Mouse (Mus musculus) ovary, postnatal 10 days (tissue): ENCODE measurements around the gene Gm17018.
A peak's percentile ranks its signal among the peaks of the same experiment; 100 is the strongest.

Experiments used
- DNase-seq: peaks from one replicate; pipeline ENCODE4 v3.0.0; 2022; ENCODE audit warnings: low spot score

Gene Gm17018

GRCm38 (mm10) chr19:45549128-45549915 is 11.1 kb upstream of the Gm17018 start:
- no peak for DNase-seq

DNA sequence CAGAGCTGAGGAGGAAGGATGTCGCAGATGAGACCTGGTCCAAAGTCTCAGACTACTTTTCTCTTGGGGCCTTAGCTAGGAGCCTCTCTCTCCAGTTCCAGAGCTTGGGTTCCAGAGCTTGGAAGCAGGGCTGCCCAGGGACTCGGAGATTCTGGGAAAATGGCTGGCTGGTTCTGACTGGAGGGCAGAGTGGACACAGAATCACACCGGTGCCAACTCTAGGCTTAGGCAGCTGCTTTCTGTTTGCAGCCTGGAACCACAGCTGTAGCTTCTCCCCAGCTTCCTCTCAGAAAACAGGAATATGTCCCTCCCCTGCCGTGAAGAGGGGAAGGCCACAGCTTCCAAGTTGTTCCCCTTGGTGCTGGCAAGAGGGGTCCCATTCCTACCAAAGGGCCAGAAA is 10.5 kb upstream of the Gm17018 start:
- no peak for DNase-seq

DNA sequence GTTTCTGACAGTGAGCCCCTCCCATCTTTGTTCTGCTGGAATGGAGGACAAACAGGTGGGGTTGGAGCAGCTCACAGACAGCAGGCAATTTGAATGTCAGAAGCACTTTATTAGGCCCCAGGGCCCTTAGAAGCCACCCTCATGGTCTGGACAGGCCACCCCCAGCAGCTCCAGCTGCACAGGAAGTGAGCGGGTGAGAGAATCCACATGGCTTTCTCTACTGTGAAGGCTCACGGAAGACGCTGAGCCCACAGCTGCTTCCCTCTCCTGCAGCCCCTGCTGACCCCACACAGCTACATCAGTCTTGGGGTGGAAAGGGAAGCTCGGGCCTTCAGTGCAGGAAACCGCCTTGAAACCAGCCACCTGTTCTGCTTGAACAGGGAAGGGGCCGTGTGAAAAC is 8.2 kb upstream of the Gm17018 start:
- no peak for DNase-seq

- DNase-seq = no peak
Measured at GRCm38 (mm10) chr19:45554136-45554535, 6.3 kb upstream of the Gm17018 start.

- no peak for DNase-seq
Measured at GRCm38 (mm10) chr19:45565925-45566715, 5.7 kb downstream of the Gm17018 start.

- no peak for DNase-seq
Measured at GRCm38 (mm10) chr19:45567367-45567766, 7.0 kb downstream of the Gm17018 start.

- DNase-seq = no peak
Measured at GRCm38 (mm10) chr19:45573033-45573432, 12.6 kb downstream of the Gm17018 start.

DNA sequence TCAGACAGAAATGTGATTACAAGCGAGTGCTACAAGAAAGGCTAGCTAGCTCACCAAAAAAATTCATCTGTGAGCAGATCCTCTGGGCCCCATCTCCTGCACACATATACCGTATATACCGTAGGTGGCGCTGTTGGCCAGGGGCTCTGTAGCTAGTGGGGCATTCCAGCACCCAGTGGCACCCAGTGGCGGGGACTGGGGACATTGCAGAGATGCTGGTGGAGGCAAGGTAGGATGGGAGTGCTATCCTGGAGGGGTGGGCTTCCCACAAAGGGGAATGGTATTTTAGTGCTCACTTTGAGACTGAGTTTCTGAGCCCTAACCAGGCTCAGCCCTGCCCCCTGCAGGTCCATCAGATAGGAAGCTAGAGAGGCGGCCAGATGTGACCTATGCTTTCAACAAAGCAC is 13.4 kb downstream of the Gm17018 start:
- peak; percentile 42 for DNase-seq

GRCm38 (mm10) chr19:45574339-45574898 is 14.0 kb downstream of the Gm17018 start:
- no peak for DNase-seq

- no peak for DNase-seq
Measured at GRCm38 (mm10) chr19:45574941-45575631, 14.7 kb downstream of the Gm17018 start.

GRCm38 (mm10) chr19:45575632-45576001 is 15.2 kb downstream of the Gm17018 start:
- no peak for DNase-seq

DNA sequence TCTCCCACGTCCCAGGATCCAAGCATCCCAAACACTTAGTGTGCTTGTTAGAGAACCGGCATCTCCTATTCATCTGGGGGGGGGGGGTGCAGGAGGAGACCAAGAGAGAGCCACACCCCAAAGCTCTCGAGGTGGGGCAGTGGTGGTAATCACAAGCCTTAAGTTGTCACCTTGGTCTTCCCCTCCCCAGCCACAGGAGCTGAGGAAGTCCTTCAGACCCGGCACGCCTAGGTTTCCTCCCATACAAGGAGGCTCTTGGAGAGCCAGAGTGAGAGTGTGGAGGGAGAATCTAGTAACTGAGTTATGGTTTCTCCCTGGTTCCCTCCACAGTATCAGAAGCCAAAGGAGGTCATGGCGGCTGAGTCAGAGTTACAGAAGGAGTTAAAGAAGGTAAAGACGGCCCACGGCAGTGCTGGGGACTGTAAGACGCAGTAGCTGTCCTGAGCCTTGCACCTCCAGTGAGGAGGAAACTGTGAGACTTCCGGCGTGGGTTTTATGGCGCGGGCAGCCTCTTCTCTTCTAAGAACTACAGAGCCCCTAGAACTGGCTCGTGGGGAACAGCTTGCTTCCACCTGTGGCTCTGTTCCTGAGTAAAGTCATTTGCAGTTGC is 16.8 kb downstream of the Gm17018 start:
- DNase-seq = no peak

- DNase-seq = no peak
Measured at GRCm38 (mm10) chr19:45578976-45579375, 18.6 kb downstream of the Gm17018 start.

- no peak for DNase-seq
Measured at GRCm38 (mm10) chr19:45579416-45579815, 19.0 kb downstream of the Gm17018 start.

DNA sequence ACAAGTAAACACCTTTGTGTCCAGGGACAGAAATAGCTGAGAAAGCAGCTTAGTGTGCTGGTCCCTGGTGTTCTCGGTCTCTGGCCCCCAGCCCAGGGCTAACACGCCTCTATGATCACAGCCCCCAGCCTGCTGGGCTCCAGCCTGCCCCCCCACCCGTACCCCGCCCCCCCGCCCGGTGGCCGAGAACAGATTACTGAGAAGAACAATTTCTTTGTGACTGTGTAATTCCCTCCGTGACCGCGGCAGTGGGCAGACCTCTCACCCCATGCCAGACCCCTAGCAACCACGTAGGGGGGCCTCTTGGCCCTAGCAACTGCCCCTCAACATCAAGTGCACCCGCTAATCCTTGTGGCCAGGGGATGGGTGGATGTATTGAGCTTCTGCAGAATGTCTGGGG is 19.8 kb downstream of the Gm17018 start:
- no peak for DNase-seq

GRCm38 (mm10) chr19:45581257-45581656 is 20.8 kb downstream of the Gm17018 start:
- DNase-seq = no peak

GRCm38 (mm10) chr19:45582161-45582560 is 21.7 kb downstream of the Gm17018 start:
- DNase-seq = no peak

DNA sequence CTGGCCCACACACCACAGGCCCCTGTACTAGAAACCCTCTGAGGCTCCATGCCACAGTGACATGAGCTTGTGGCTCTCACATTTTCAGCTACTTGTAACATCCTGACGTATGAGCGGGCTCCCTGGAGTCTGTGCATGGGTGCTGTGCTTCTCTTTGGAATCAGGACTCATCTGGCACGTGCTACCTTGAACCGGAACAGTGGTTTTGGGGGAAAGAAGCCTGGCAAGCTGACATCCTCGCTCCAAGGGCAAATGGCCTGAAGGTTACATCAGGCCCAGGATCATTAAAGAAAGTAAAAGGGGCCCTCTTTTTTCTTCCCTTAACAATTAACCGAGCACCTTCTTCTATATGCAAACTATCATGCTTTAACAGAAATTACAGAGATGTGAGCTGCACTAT is 22.7 kb downstream of the Gm17018 start:
- no peak for DNase-seq

DNA sequence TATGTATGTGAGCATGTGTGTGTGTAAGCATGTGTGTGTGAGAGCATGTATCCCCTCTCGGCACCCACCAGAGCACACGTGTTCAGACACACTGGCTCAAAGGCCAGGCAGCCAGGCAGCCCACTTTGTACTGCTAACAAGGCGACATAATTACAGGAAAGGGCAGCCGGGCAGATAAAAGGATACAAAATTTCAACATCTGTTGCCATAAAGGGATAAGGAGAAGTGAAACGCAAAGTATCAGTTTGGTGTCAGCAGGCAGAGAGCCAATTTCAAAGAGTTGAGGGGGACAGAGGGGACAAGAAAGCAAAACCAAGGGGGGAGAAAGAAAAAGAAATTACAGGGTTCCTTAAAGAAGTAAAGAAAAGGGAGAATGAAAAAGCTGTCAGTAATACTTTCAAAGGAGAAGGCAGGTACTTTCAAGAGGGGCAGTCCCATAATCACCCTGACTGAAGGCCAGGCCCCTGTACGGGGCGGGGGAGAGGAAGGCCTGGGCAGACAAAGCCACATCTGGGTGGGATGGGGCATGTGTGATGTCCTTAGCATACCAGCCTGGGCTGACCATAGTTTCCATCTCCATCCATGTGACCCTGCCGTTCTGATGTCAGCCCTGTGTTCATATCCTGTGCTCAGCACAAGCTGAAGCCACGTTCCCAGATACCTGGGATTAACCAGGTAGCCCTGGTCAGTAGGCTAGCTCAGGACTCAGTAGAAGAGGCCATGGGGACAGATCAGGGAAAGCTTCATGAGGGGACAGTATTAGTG is 24.6 kb downstream of the Gm17018 start:
- DNase-seq = no peak

- DNase-seq = no peak
Measured at GRCm38 (mm10) chr19:45586850-45587249, 26.4 kb downstream of the Gm17018 start.
